Mouse (Mus musculus): ENCODE measurements at regions not wholly inside any gene's neighbourhood (a gene's known extent, or its start where the extent isn't known, plus 50 kb on each side); places are given as distances from the start of the nearest gene placed in this dataset.

- TF ChIP-seq CTCF (IDR thresholded peaks at IDR 0.05; ENCODE audit: low read depth), result no peak
- no peak overlapping the region for H3K4me3 ChIP-seq (replicated peaks; ENCODE audit: low read depth, low read length)
- ATAC-seq (replicated peaks; ENCODE audit: low FRiP score, low read depth) (no peak), DNase-seq (ENCODE audit: low spot score) (no peak)
- H3K9me3 ChIP-seq (replicated peaks; ENCODE audit: low read length), result no peaks in the 10 kb centered on the region
- H3K27ac ChIP-seq, result no peak overlapping the region
- H3K27me3 ChIP-seq (ENCODE audit: insufficient read depth, low read length), result no peaks in the 10 kb centered on the region
- no peak overlapping the region for H3K4me2 ChIP-seq (ENCODE audit: low read length)
- H3K36me3 ChIP-seq (ENCODE audit: insufficient read depth, low read length), result no peaks in the 10 kb centered on the region
- no peaks in the 10 kb centered on the region for H3K4me1 ChIP-seq (replicated peaks; ENCODE audit: insufficient read depth, low read length)
- H3K9ac ChIP-seq (ENCODE audit: low read depth, low read length), result no peak overlapping the region
- WGBS, result 67% methylated on average over 3 of the region's 3 CpGs
Observed at GRCm38 (mm10) chrX:158627390-158627789, 582.7 kb upstream of the Rps6ka3 start.

- ATAC-seq (replicated peaks; ENCODE audit: low FRiP score, low read depth), result no peak
- H3K27me3 ChIP-seq (ENCODE audit: insufficient read depth, low read length), result no peaks in the 10 kb centered on the region
- TF ChIP-seq CTCF (IDR thresholded peaks at IDR 0.05; ENCODE audit: low read depth), result no peak
Observed at GRCm38 (mm10) chrX:158632406-158632805, 577.7 kb upstream of the Rps6ka3 start.

GRCm38 (mm10) chrX:158652226-158652625 lies 557.9 kb upstream of the Rps6ka3 start:
- Histone ChIP-seq H3K27ac (no peak overlapping the region), H3K9ac (ENCODE audit: low read depth, low read length) (no peak overlapping the region), H3K4me3 (replicated peaks; ENCODE audit: low read depth, low read length) (no peak overlapping the region), H3K27me3 (ENCODE audit: insufficient read depth, low read length) (no peaks in the 10 kb centered on the region), H3K36me3 (ENCODE audit: insufficient read depth, low read length) (no peaks in the 10 kb centered on the region), H3K4me1 (replicated peaks; ENCODE audit: insufficient read depth, low read length) (no peaks in the 10 kb centered on the region), H3K9me3 (replicated peaks; ENCODE audit: low read length) (no peaks in the 10 kb centered on the region), H3K4me2 (ENCODE audit: low read length) (no peak overlapping the region)
- ATAC-seq (replicated peaks; ENCODE audit: low FRiP score, low read depth) (no peak), DNase-seq (ENCODE audit: low spot score) (no peak)
- WGBS, result 85% methylated on average over 4 of the region's 4 CpGs
- no peak for TF ChIP-seq CTCF (IDR thresholded peaks at IDR 0.05; ENCODE audit: low read depth)

More at GRCm38 (mm10) chrX:158632406-158632805, 577.7 kb upstream of the Rps6ka3 start:
- H3K4me1 ChIP-seq (replicated peaks; ENCODE audit: insufficient read depth, low read length), result no peaks in the 10 kb centered on the region
- no peak overlapping the region for H3K4me2 ChIP-seq (ENCODE audit: low read length)
- H3K36me3 ChIP-seq (ENCODE audit: insufficient read depth, low read length), result no peaks in the 10 kb centered on the region
- H3K9me3 ChIP-seq (replicated peaks; ENCODE audit: low read length), result no peaks in the 10 kb centered on the region
- no peak overlapping the region for H3K9ac ChIP-seq (ENCODE audit: low read depth, low read length)
- H3K4me3 ChIP-seq (replicated peaks; ENCODE audit: low read depth, low read length), result no peak overlapping the region
- H3K27ac ChIP-seq, result no peak overlapping the region
- DNase-seq (ENCODE audit: low spot score), result no peak
- 75% methylated on average over 1 of the region's 1 CpGs for WGBS

- WGBS, result 68% methylated on average over 4 of the region's 4 CpGs
- no peaks in the 10 kb centered on the region for H3K4me1 ChIP-seq (replicated peaks; ENCODE audit: insufficient read depth, low read length)
- H3K27ac ChIP-seq, result no peak overlapping the region
- H3K9ac ChIP-seq (ENCODE audit: low read depth, low read length), result no peak overlapping the region
- H3K27me3 ChIP-seq (ENCODE audit: insufficient read depth, low read length), result no peaks in the 10 kb centered on the region
- no peaks in the 10 kb centered on the region for H3K9me3 ChIP-seq (replicated peaks; ENCODE audit: low read length)
- no peak for ATAC-seq (replicated peaks; ENCODE audit: low FRiP score, low read depth)
- DNase-seq (ENCODE audit: low spot score), result no peak
- no peak for TF ChIP-seq CTCF (IDR thresholded peaks at IDR 0.05; ENCODE audit: low read depth)
- H3K4me3 ChIP-seq (replicated peaks; ENCODE audit: low read depth, low read length), result no peak overlapping the region
- H3K4me2 ChIP-seq (ENCODE audit: low read length), result no peak overlapping the region
- no peaks in the 10 kb centered on the region for H3K36me3 ChIP-seq (ENCODE audit: insufficient read depth, low read length)
Observed at GRCm38 (mm10) chrX:158656188-158656587, 553.9 kb upstream of the Rps6ka3 start.

GRCm38 (mm10) chrX:158694191-158694590 lies 515.9 kb upstream of the Rps6ka3 start:
- WGBS, result 94% methylated on average over 1 of the region's 1 CpGs
- no peaks in the 10 kb centered on the region for H3K27me3 ChIP-seq (ENCODE audit: insufficient read depth, low read length)
- no peak overlapping the region for H3K4me2 ChIP-seq (ENCODE audit: low read length)
- TF ChIP-seq CTCF (IDR thresholded peaks at IDR 0.05; ENCODE audit: low read depth), result no peak
- H3K4me1 ChIP-seq (replicated peaks; ENCODE audit: insufficient read depth, low read length), result no peaks in the 10 kb centered on the region
- no peak overlapping the region for H3K9ac ChIP-seq (ENCODE audit: low read depth, low read length)
- no peak for ATAC-seq (replicated peaks; ENCODE audit: low FRiP score, low read depth)
- H3K27ac ChIP-seq, result no peak overlapping the region
- DNase-seq (ENCODE audit: low spot score), result no peak
- H3K9me3 ChIP-seq (replicated peaks; ENCODE audit: low read length), result no peaks in the 10 kb centered on the region
- no peaks in the 10 kb centered on the region for H3K36me3 ChIP-seq (ENCODE audit: insufficient read depth, low read length)
- no peak overlapping the region for H3K4me3 ChIP-seq (replicated peaks; ENCODE audit: low read depth, low read length)

GRCm38 (mm10) chrX:158703411-158703810 lies 506.7 kb upstream of the Rps6ka3 start:
- Histone ChIP-seq H3K4me1 (replicated peaks; ENCODE audit: insufficient read depth, low read length) (no peaks in the 10 kb centered on the region), H3K9ac (ENCODE audit: low read depth, low read length) (no peak overlapping the region), H3K27me3 (ENCODE audit: insufficient read depth, low read length) (no peaks in the 10 kb centered on the region), H3K27ac (no peak overlapping the region), H3K36me3 (ENCODE audit: insufficient read depth, low read length) (no peaks in the 10 kb centered on the region), H3K4me2 (ENCODE audit: low read length) (no peak overlapping the region), H3K4me3 (replicated peaks; ENCODE audit: low read depth, low read length) (no peak overlapping the region), H3K9me3 (replicated peaks; ENCODE audit: low read length) (no peaks in the 10 kb centered on the region)
- 42% methylated on average over 3 of the region's 3 CpGs for WGBS
- no peak for TF ChIP-seq CTCF (IDR thresholded peaks at IDR 0.05; ENCODE audit: low read depth)
- no peak for ATAC-seq (replicated peaks; ENCODE audit: low FRiP score, low read depth)
- peak; percentile 16 for DNase-seq (ENCODE audit: low spot score)

GRCm38 (mm10) chrX:158709811-158710210 lies 500.3 kb upstream of the Rps6ka3 start:
- DNase-seq (ENCODE audit: low spot score), result no peak
- ATAC-seq (replicated peaks; ENCODE audit: low FRiP score, low read depth), result no peak

More at GRCm38 (mm10) chrX:158709811-158710210, 500.3 kb upstream of the Rps6ka3 start:
- Histone ChIP-seq H3K4me2 (ENCODE audit: low read length) (no peak overlapping the region), H3K27me3 (ENCODE audit: insufficient read depth, low read length) (no peaks in the 10 kb centered on the region), H3K27ac (no peak overlapping the region), H3K4me1 (replicated peaks; ENCODE audit: insufficient read depth, low read length) (no peaks in the 10 kb centered on the region), H3K4me3 (replicated peaks; ENCODE audit: low read depth, low read length) (no peak overlapping the region), H3K9ac (ENCODE audit: low read depth, low read length) (no peak overlapping the region), H3K9me3 (replicated peaks; ENCODE audit: low read length) (no peaks in the 10 kb centered on the region), H3K36me3 (ENCODE audit: insufficient read depth, low read length) (no peaks in the 10 kb centered on the region)
- no peak for TF ChIP-seq CTCF (IDR thresholded peaks at IDR 0.05; ENCODE audit: low read depth)
- whole genome bisulfite sequencing, result 74% methylated on average over 3 of the region's 3 CpGs
